Mouse (Mus musculus) heart, embryonic 13.5 days (tissue): Measurements from ENCODE around the gene 2210016F16Rik. TPM values are rescaled to one million over a fixed set of nuclear protein-coding genes. Genes with fewer than 3 reads are reported as not detected.
A peak's percentile ranks its signal among the peaks of the same experiment; 100 is the strongest.
"Not testable (repeated sequence)": the region's sequence is repeated elsewhere in the genome, so short reads cannot be mapped to it uniquely, and the experiment has no call there.

ENCODE experiments used
- ATAC-seq: fragments of 200-750 bp; cut with Nextera tagmentation; 2 replicates; pipeline ENCODE4 v1.8.0; 2017; ENCODE audit warnings: moderate TSS enrichment; ENCODE audit not compliant: insufficient number of reproducible peaks, low FRiP score, low TSS enrichment; ENCODE audit errors: extremely low read depth
- H3K27ac ChIP-seq: fragments of 300-500 bp; sonication (generic); replicated peaks from 2 replicates; pipeline ENCODE4 v1.5.1; 2015; ENCODE audit warnings: moderate library complexity, mild to moderate bottlenecking, inconsistent platforms
- H3K27me3 ChIP-seq: fragments of 300-500 bp; sonication (generic); replicated peaks from 2 replicates; pipeline ENCODE4 v1.6.1; 2015; ENCODE audit warnings: mild to moderate bottlenecking, inconsistent platforms
- H3K36me3 ChIP-seq: fragments of 300-500 bp; sonication (generic); 2 replicates; pipeline ENCODE4 v1.6.1; 2015; ENCODE audit warnings: mild to moderate bottlenecking, inconsistent platforms
- H3K4me1 ChIP-seq: fragments of 300-500 bp; sonication (generic); 2 replicates; pipeline ENCODE4 v1.6.1; 2015; ENCODE audit warnings: inconsistent platforms
- H3K4me2 ChIP-seq: fragments of 300-500 bp; sonication (generic); 2 replicates; pipeline ENCODE4 v1.6.1; 2015; ENCODE audit warnings: inconsistent platforms, mild to moderate bottlenecking, moderate library complexity
- H3K4me3 ChIP-seq: fragments of 300-500 bp; sonication (generic); 2 replicates; pipeline ENCODE4 v1.5.1; 2015; ENCODE audit warnings: moderate library complexity, mild to moderate bottlenecking, inconsistent platforms
- H3K9ac ChIP-seq: fragments of 300-500 bp; sonication (generic); 2 replicates; pipeline ENCODE4 v1.6.1; 2015; ENCODE audit warnings: inconsistent platforms, mild to moderate bottlenecking, moderate library complexity
- H3K9me3 ChIP-seq: fragments of 300-500 bp; sonication (generic); 2 replicates; pipeline ENCODE4 v1.6.1; 2016; ENCODE audit warnings: inconsistent platforms
- WGBS: fragments of 180-500 bp; shearing (Covaris S2); methylation state at CpG from one replicate; pipeline ENCODE4 v1.1.7; 2015; ENCODE audit warnings: mixed read lengths; 5-methylcytosine and 5-hydroxymethylcytosine counted together
- polyA plus RNA-seq: library from polyadenylated mRNA; unstranded; fragments of >200 nt; fragmentation: Nextera tagmentation; extraction: Ambion mirVana; gene quantifications from 2 replicates; pipeline ENCODE4 v1.2.1, GENCODE M21; 2015

2210016F16Rik gene
- polyA plus RNA-seq, 1 experiment from 2014 or later: 26.8 TPM

DNA sequence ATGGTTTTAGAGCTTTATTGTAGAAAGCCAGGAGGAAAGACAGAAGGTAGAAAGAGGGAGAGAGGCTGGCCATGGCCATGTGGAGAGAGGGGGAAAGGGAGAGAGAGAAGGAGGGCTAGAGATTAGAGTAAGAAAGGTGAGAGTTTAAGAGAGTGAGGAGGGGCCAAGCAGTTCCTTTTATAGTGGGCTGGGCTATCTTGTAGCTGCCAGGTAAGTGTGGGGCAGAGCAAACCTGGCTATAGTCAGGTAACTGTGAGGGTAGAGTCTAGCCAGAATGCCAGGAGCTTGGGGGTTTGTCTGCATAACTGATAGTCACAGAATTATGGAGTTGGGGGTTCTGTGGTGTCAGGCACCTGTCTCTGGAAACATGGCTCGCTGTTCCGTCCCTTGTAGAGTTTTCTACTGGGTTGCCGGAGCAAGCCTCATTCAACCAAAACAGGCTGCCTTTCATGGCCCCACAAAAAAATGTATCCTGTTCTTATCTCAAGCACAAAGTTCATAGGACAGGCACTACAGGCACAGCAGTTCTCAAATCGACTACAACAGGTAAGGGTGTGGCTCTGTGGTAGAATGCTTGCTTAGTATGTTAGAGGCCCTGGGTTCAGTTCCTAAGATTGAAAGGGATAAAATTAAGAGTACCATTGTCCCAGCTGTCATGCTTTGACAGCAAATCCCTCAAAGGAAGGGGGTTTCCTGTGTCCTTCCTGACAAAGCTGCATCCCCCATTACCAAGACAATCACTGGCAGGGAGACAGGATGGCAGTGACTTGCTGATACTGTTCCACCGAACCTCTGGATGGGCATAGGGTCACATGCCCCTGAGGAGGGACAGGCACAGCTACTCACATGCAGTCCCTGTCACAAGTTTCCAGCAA, 12.5 kb downstream of the 2210016F16Rik start:
- no peak overlapping the region for H3K9ac ChIP-seq
- H3K27ac ChIP-seq: no peak overlapping the region
- no peak overlapping the region for H3K4me3 ChIP-seq
- H3K9me3 ChIP-seq: no peaks in the 10 kb centered on the region; the same call in 1 of the 2 replicates
- ATAC-seq: no peak
- H3K36me3 ChIP-seq: no peaks in the 10 kb centered on the region
- H3K4me2 ChIP-seq: no peak overlapping the region
- H3K27me3 ChIP-seq: no peaks in the 10 kb centered on the region
- no peaks in the 10 kb centered on the region for H3K4me1 ChIP-seq
- WGBS: 71% methylated on average over 5 of the region's 5 CpGs

DNA sequence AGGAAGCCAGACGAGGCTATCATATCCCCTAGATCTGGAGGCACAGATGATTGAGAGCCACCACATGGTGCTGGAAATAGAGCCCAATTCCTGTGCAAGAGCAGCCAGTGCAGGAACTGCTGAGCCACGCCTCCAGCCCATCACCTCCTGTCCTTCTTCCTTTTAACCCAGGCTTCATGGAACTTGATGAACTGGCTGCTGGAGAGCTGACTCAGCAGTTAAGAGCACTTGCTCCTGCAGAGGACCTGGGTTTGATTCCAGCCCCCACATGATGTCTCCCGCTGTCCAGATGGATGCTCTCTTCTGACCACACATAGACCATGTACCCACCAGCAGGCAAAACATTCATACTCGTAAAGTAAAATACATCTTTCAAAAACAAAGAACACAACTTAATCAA, 16.2 kb downstream of the 2210016F16Rik start:
- no peak overlapping the region for H3K9ac ChIP-seq
- H3K4me3 ChIP-seq: no peak overlapping the region
- H3K9me3 ChIP-seq: no peaks in the 10 kb centered on the region
- H3K4me2 ChIP-seq: no peak overlapping the region
- 63% methylated on average over 4 of the region's 4 CpGs for WGBS
- H3K4me1 ChIP-seq: no peaks in the 10 kb centered on the region
- H3K27ac ChIP-seq: no peak overlapping the region
- no peaks in the 10 kb centered on the region for H3K27me3 ChIP-seq
- ATAC-seq: no peak
- no peaks in the 10 kb centered on the region for H3K36me3 ChIP-seq

DNA sequence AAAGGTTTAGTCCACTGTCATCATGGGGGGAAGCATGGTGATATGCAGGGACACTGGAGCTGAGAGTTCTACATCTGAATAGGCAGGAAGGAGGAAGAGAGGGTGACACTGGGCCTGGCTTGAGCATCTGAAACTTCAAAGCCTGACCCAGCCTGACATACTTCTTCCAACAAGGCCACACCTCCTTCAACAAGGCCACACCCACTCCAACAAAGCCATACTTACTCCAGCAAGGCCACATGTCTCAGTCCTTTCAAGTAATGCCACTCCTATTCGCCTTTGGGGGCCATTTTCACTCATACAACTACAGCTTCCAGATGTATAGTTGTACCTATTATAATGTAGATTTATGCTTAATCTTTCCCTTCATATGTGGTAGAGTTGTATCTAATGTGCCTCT, 17.4 kb downstream of the 2210016F16Rik start:
- no peak overlapping the region for H3K4me3 ChIP-seq
- no peaks in the 10 kb centered on the region for H3K9me3 ChIP-seq
- no peaks in the 10 kb centered on the region for H3K4me1 ChIP-seq
- WGBS: 62% methylated on average over 1 of the region's 1 CpGs
- no peaks in the 10 kb centered on the region for H3K27me3 ChIP-seq
- no peak for ATAC-seq
- H3K9ac ChIP-seq: no peak overlapping the region
- no peak overlapping the region for H3K27ac ChIP-seq
- no peak overlapping the region for H3K4me2 ChIP-seq
- H3K36me3 ChIP-seq: no peaks in the 10 kb centered on the region

DNA sequence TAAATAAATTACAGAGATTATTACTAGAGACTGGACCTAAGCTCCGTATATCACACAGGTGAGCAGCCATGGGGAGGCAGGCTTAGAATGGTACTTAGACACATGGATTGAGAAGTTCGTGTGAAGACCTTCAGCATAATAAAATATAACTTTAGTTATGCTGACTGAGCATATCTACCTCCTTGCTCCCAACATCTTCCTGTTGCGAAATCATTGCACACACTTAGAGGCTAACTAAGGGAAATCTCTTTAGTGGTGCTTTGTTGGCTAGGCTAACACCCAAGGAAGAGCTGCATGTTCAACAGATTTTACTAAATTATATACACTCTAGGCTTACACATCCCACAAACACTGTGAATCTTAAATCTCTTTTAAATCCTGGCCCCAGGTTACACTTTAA, 18.7 kb downstream of the 2210016F16Rik start:
- Histone ChIP-seq H3K4me2 (no peak overlapping the region), H3K4me3 (no peak overlapping the region), H3K27ac (no peak overlapping the region), H3K36me3 (no peaks in the 10 kb centered on the region), H3K9ac (no peak overlapping the region), H3K9me3 (no peaks in the 10 kb centered on the region), H3K27me3 (no peaks in the 10 kb centered on the region), H3K4me1 (no peaks in the 10 kb centered on the region)
- no peak for ATAC-seq
- WGBS: 82% methylated on average over 3 of the region's 3 CpGs

DNA sequence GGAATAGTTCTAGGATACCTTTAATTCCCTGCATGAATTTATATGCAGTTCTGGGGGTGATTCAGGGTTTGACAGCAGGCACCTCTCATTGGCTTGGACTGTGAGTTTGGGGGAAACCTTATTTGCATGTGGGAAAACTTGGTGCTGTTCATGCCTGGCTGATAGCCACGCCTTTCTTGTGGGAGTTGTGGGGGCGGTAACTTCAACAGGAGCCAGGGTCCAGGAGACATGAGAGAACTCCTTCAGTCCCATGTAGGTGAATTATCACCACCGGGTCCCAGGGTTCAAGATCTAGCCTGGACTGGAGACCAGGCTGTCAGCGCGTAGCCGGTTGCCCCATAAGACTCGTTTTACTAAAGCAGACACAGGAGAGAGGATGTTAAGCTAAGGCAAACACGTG, 19.8 kb downstream of the 2210016F16Rik start:
- not testable (repeated sequence) for H3K36me3 ChIP-seq, H3K9me3 ChIP-seq, H3K27ac ChIP-seq, H3K27me3 ChIP-seq, ATAC-seq, H3K4me2 ChIP-seq, H3K9ac ChIP-seq, H3K4me1 ChIP-seq, H3K4me3 ChIP-seq
- WGBS: 74% methylated on average over 8 of the region's 8 CpGs

DNA sequence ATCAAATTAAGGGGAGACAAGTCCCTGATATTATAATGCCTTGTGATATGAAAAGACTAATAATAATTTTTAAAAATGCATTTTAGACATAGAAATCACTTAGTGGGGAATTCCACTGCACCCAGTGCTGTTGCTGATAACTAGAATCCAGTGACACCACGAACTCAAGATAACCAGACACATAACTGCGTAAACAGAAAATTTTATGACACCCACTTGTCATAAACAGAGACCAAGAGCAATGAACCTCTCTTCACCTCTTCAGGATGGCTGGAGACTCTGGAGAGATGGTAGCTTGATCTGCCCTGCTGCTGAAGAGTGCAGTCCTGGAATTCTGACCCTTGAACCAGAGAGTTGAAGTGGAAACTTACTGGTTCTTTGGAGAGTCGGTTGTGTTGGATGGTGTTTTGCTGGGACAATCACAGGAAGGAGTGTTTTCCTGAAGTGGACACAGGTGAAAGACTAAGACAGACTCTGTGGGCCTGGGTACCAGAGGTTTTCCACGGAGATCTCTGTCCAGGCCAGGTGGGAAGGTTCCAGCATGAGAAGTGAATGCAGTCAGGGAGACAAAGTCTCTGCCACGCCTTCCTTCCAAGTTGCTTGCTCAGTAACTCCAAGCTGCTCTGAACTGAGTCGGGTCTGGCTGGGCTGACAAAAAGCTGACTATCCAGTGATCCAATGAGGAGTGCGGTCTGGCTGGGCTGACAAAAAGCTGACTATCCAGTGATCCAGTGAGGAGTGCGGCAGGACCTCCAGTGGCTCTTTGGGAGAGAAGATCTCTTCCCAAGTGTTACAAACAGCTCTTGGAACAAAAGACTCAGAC, 20.5 kb downstream of the 2210016F16Rik start:
- no peaks in the 10 kb centered on the region for H3K36me3 ChIP-seq
- no peaks in the 10 kb centered on the region for H3K27me3 ChIP-seq
- H3K9ac ChIP-seq: no peak overlapping the region
- ATAC-seq: no peak
- H3K27ac ChIP-seq: no peak overlapping the region
- H3K9me3 ChIP-seq: no peaks in the 10 kb centered on the region
- H3K4me3 ChIP-seq: no peak overlapping the region
- no peak overlapping the region for H3K4me2 ChIP-seq
- no peaks in the 10 kb centered on the region for H3K4me1 ChIP-seq
- whole genome bisulfite sequencing: 69% methylated on average over 8 of the region's 8 CpGs

DNA sequence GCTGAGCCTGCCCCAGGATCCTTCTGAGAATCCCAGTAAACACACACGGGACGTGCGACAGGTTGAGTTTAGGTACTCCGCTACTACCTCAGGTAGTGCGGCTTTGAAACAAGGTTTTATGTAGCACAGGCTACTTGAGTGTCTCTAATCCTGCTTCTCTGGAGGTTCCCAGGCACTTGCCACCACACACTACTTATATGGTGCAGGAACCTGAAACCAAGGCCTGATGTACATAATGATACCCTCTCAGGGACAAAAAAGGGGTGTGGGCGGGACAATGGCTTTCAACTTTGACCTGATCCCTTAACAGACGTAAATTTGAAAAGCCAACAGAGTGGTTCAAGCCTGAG, 25.7 kb downstream of the 2210016F16Rik start:
- no peaks in the 10 kb centered on the region for H3K36me3 ChIP-seq
- peaks cover 8% of the 10 kb centered on the region for H3K27me3 ChIP-seq
- H3K9me3 ChIP-seq: no peaks in the 10 kb centered on the region
- WGBS: 11% methylated on average over 7 of the region's 7 CpGs
- peak overlapping the region; percentile 98 for H3K4me2 ChIP-seq
- peak overlapping the region; percentile 76 for H3K4me3 ChIP-seq
- ATAC-seq: no peak
- H3K9ac ChIP-seq: peak overlapping the region; percentile 84
- H3K27ac ChIP-seq: 0 out of 2 replicates have a peak overlapping the region, but pooled peaks have one; percentile 24
- 0 out of 2 replicates have a peak, but pooled peaks cover 3% of the 10 kb centered on the region for H3K4me1 ChIP-seq

DNA sequence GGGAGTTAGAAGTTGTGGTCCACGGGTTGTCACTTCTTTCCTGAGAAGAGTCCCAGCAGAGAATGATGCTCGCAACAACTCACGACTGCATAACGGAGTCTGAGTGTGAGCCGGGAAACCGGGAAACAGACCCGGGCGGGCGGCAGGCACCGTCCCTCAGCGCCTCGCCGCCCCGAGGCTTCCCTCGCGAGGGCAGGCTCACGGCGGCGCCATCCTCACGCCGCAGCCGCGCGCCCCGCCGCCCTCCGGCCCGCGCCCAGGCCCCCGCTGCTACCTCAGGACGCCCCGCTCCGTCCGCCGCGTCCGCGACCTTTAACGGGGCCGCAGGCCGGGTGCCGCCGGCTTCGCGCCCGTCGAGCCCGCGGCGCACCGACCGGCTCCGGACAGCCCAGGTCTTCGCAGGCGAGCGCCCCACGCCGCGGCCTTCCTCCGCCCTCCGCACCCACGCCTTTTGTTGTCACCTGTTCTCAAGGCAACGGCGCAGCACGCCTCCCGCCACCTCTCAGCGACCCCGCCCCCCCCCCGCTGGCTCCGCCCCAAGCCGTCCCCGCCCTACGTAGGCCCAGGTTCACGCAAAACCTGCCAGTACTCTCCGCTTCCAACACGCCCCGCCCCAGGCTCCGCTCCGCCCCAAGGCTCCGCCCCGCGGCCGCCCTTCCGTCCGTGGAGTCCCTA, 26.3 kb downstream of the 2210016F16Rik start, which contains the start of gene Kif27:
Kif27 (minus strand) TSS at position 494 of the 675 bp plus-strand sequence.
- under 1% methylated on average over 81 of the region's 85 CpGs for WGBS
- ATAC-seq: peak; percentile 98
- Histone ChIP-seq H3K4me1 (0 out of 2 replicates have a peak, but pooled peaks cover 3% of the 10 kb centered on the region), H3K27ac (0 out of 2 replicates have a peak within 1 kb of the TSS, but pooled peaks have one; percentile 24), H3K27me3 (peaks cover 8% of the 10 kb centered on the region), H3K36me3 (no peaks in the 10 kb centered on the region), H3K4me2 (peak within 1 kb of the TSS; percentile 98), H3K4me3 (peak within 1 kb of the TSS; percentile 76), H3K9me3 (no peaks in the 10 kb centered on the region), H3K9ac (peak within 1 kb of the TSS; percentile 84)

DNA sequence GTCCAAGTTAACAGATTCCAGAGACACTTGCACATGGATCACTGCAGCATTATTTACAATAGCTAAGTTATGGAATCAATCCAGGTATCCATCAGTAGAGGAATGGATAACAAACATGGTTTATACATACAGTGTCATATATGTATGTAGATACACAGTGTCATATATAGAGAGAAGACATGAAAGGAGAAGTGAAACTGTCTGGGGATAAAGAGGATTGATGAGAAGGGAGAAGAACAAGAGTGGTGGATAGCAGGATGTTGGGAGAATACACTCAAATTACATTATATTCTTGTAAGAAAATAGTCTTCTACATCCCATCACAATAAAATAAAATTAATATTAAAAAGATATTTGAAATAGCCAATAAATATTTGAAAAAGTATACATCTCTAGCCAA, 32.0 kb downstream of the 2210016F16Rik start:
- Histone ChIP-seq H3K4me2 (no peak overlapping the region), H3K9me3 (no peaks in the 10 kb centered on the region), H3K9ac (no peak overlapping the region), H3K4me3 (no peak overlapping the region), H3K36me3 (no peaks in the 10 kb centered on the region), H3K27me3 (peaks cover 7% of the 10 kb centered on the region), H3K27ac (no peak overlapping the region), H3K4me1 (no peaks in the 10 kb centered on the region)
- no peak for ATAC-seq

DNA sequence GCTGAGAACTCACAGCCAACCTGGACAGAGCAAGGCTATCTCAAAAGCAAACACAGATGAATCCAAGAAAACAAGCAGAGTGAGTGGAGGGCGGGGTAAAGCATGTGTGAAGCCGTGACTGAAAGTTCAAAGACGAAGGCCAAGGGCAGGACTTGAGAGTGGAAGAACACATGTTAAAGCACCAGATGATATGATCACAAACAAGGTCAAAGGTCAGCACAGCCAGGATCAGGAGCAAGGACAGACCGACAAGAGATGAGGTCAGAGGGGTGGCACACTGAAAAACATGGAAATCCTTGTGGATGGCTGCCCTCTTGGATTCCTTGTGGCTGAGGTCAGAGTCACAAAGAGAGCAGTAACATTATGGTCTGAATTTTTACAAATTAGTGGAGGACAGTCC, 34.4 kb downstream of the 2210016F16Rik start:
- H3K36me3 ChIP-seq: no peaks in the 10 kb centered on the region
- no peak overlapping the region for H3K4me3 ChIP-seq
- H3K4me1 ChIP-seq: no peaks in the 10 kb centered on the region
- H3K4me2 ChIP-seq: no peak overlapping the region
- H3K9me3 ChIP-seq: no peaks in the 10 kb centered on the region
- no peaks in the 10 kb centered on the region for H3K27me3 ChIP-seq
- no peak for ATAC-seq
- H3K27ac ChIP-seq: no peak overlapping the region
- 35% methylated on average over 4 of the region's 4 CpGs for WGBS
- no peak overlapping the region for H3K9ac ChIP-seq

DNA sequence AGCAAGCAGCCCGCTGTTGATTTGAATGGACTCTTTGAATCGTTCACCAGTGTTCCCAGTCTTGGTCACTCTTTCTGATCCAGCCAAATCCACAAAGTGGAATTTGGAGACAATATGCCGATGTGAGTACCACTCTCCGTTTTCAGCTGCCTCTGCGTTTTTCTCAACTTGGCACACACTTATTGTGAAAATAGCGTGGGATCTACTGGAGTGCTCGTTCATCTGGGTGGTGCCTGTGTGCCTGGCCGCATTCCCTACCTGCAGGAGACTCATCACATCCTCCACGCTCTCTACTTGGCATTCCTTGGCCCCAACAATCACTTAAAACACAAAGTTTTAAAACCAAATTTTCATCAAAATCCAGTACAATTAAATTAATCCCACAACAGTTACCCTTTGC, 40.5 kb downstream of the 2210016F16Rik start:
- H3K4me1 ChIP-seq: no peaks in the 10 kb centered on the region
- no peak overlapping the region for H3K27ac ChIP-seq
- H3K36me3 ChIP-seq: no peaks in the 10 kb centered on the region
- H3K27me3 ChIP-seq: no peaks in the 10 kb centered on the region
- H3K9me3 ChIP-seq: no peaks in the 10 kb centered on the region
- H3K4me3 ChIP-seq: no peak overlapping the region
- H3K4me2 ChIP-seq: no peak overlapping the region
- H3K9ac ChIP-seq: no peak overlapping the region
- no peak for ATAC-seq
- 76% methylated on average over 9 of the region's 9 CpGs for WGBS
